Mouse (Mus musculus): ENCODE data around the gene Acoxl. TPM values are rescaled to one million over a fixed set of nuclear protein-coding genes. Genes with fewer than 3 reads are reported as not detected.

Acoxl gene
- polyA plus RNA-seq, 1 experiment from 2014 or later = 0.09 TPM

- Histone ChIP-seq H3K27me3 (ENCODE audit: control insufficient read depth, insufficient read depth, low read length) (no peaks in the 10 kb centered on the region), H3K4me3 (ENCODE audit: low read depth, low read length) (no peak overlapping the region), H3K9me3 (ENCODE audit: control insufficient read depth, low read length) (no peaks in the 10 kb centered on the region), H3K4me2 (ENCODE audit: low read depth) (no peak overlapping the region), H3K4me1 (ENCODE audit: control insufficient read depth, insufficient read depth, low read length) (no peaks in the 10 kb centered on the region), H3K36me3 (ENCODE audit: control insufficient read depth, insufficient read depth, low read length) (no peaks in the 10 kb centered on the region), H3K9ac (ENCODE audit: low read length) (no peak overlapping the region), H3K27ac (ENCODE audit: low read depth, low read length) (no peak overlapping the region)
- ATAC-seq (ENCODE audit: insufficient read depth, low FRiP score, low TSS enrichment) = no peak
- DNase-seq (ENCODE audit: low spot score) = no peak
- 89% methylated on average over 11 of the region's 11 CpGs for WGBS
These were observed 331.3 kb downstream of the Acoxl start for GRCm38 (mm10) chr2:128169972-128170371.

DNA sequence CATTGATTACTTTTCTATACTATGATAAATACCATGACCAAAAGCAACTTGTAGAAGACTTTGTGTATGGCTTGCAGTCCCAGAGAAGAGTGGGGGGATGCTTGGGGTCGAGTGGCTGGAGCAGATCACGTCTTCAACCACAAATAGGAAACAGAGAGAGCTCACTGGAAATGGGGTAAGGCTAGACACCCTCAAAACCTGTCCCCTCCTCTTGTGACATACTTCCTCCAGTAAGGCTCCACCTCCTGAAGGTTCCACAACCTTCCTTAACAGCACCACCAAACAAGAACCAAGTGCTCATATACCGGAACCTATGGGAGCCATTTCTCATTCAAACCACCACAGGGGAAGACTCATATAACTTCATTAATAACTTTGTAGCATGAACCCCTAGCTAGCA lies 331.9 kb downstream of the Acoxl start:
- H3K4me2 ChIP-seq (ENCODE audit: low read depth) = no peak overlapping the region
- no peak for ATAC-seq (ENCODE audit: insufficient read depth, low FRiP score, low TSS enrichment)
- H3K4me1 ChIP-seq (ENCODE audit: control insufficient read depth, insufficient read depth, low read length) = no peaks in the 10 kb centered on the region
- no peaks in the 10 kb centered on the region for H3K36me3 ChIP-seq (ENCODE audit: control insufficient read depth, insufficient read depth, low read length)
- H3K4me3 ChIP-seq (ENCODE audit: low read depth, low read length) = no peak overlapping the region
- no peak overlapping the region for H3K9ac ChIP-seq (ENCODE audit: low read length)
- H3K9me3 ChIP-seq (ENCODE audit: control insufficient read depth, low read length) = no peaks in the 10 kb centered on the region
- DNase-seq (ENCODE audit: low spot score) = no peak
- WGBS = 98% methylated on average over 3 of the region's 3 CpGs
- no peak overlapping the region for H3K27ac ChIP-seq (ENCODE audit: low read depth, low read length)
- H3K27me3 ChIP-seq (ENCODE audit: control insufficient read depth, insufficient read depth, low read length) = no peaks in the 10 kb centered on the region

DNA sequence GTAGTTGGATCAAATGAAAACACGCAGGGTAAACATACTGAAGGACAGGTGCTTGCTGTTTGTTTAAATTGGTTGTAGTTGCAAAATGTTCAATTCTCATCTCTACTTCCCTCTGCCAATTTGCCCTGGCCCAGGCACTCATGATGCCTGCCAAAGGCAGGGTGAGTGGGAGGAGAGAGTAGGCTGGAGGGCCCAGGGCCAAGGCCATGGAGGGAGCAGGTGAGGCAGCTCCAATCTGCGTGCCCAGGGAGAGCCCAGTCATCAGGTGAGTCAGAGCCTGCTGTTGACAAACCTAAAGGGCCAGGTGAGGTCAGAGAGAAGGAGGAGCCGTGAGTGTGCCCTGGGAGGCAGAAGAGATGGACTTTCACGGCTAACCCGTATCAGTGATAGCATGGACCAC lies 333.6 kb downstream of the Acoxl start:
- H3K9ac ChIP-seq (ENCODE audit: low read length) = no peak overlapping the region
- no peaks in the 10 kb centered on the region for H3K27me3 ChIP-seq (ENCODE audit: control insufficient read depth, insufficient read depth, low read length)
- ATAC-seq (ENCODE audit: insufficient read depth, low FRiP score, low TSS enrichment) = no peak
- no peak overlapping the region for H3K4me2 ChIP-seq (ENCODE audit: low read depth)
- no peak overlapping the region for H3K27ac ChIP-seq (ENCODE audit: low read depth, low read length)
- no peaks in the 10 kb centered on the region for H3K36me3 ChIP-seq (ENCODE audit: control insufficient read depth, insufficient read depth, low read length)
- WGBS = 95% methylated on average over 5 of the region's 5 CpGs
- H3K4me1 ChIP-seq (ENCODE audit: control insufficient read depth, insufficient read depth, low read length) = no peaks in the 10 kb centered on the region
- no peaks in the 10 kb centered on the region for H3K9me3 ChIP-seq (ENCODE audit: control insufficient read depth, low read length)
- H3K4me3 ChIP-seq (ENCODE audit: low read depth, low read length) = no peak overlapping the region
- no peak for DNase-seq (ENCODE audit: low spot score)

Small RNA genes lying within 50 kb of the gene (microRNA-seq; reads per million reads assigned to microRNA genes)
- not detected for gene Gm22411

Other genes with a start within 250 kb of the Acoxl start
- 1.1 and 1.2 TPM in 2 replicates for gene Mal, start 182.2 kb upstream of the Acoxl start, polyA plus RNA-seq (2014; fragmentation: Nextera tagmentation; extraction: Ambion mirVana)
- 2.0 and 2.2 TPM in 2 replicates for gene Mall, start 108.9 kb upstream of the Acoxl start, polyA plus RNA-seq (2014; fragmentation: Nextera tagmentation; extraction: Ambion mirVana)
- gene Nphp1, start 50.0 kb upstream of the Acoxl start, polyA plus RNA-seq (2014; fragmentation: Nextera tagmentation; extraction: Ambion mirVana) = 23.2 and 25.6 TPM in 2 replicates
- gene Mtln, start 46.4 kb upstream of the Acoxl start, polyA plus RNA-seq (2014; fragmentation: Nextera tagmentation; extraction: Ambion mirVana) = 25.2 and 25.7 TPM in 2 replicates
- 35.5 TPM in 2 replicates for gene Bub1, start 7.0 kb upstream of the Acoxl start, polyA plus RNA-seq (2014; fragmentation: Nextera tagmentation; extraction: Ambion mirVana)